Mouse (Mus musculus): ENCODE measurements around the gene Senp3. TPM values are rescaled to one million over a fixed set of nuclear protein-coding genes. Genes with fewer than 3 reads are reported as not detected.
A peak's percentile ranks its signal among the peaks of the same experiment; 100 is the strongest.

Gene Senp3
- polyA plus RNA-seq, 1 experiment: 24.6 TPM

GRCm38 (mm10) chr11:69695361-69696181, 13.7 kb upstream of the Senp3 start, which contains the start of the genes Tnfsf12 and Tnfsfm13:
Gene Tnfsf12, minus strand, starts transcription at chr11:69695849.
Gene Tnfsfm13, minus strand, starts transcription at chr11:69696098.
- Histone ChIP-seq H3K36me3 (ENCODE audit: control insufficient read depth, insufficient read depth, low read length) (peaks cover 7% of the 10 kb centered on the region; the same call in 1 of the 2 replicates), H3K27me3 (ENCODE audit: control insufficient read depth, insufficient read depth, low read length) (no peaks in the 10 kb centered on the region), H3K4me1 (ENCODE audit: control insufficient read depth, insufficient read depth, insufficient read length, low read length) (peaks cover 20% of the 10 kb centered on the region), H3K4me3 (ENCODE audit: low read depth, low read length) (peak within 1 kb of the TSS; percentile 57), H3K27ac (ENCODE audit: insufficient read depth, low read depth, low read length) (peak within 1 kb of the TSS; percentile 82)
- TF ChIP-seq CTCF (IDR thresholded peaks at IDR 0.05; ENCODE audit: extremely low read depth, insufficient read length, insufficient replicate concordance, low read depth, low read length) (no peak), POLR2A (IDR thresholded peaks at IDR 0.05; ENCODE audit: low read depth, low read length) (peak; percentile 35; the same call in 1 of the 2 replicates)
- 23% methylated on average over 41 of the region's 41 CpGs for WGBS

- H3K4me3 ChIP-seq (ENCODE audit: low read depth, low read length): peak overlapping the region; percentile 57
- H3K4me1 ChIP-seq (ENCODE audit: control insufficient read depth, insufficient read depth, insufficient read length, low read length): peaks cover 20% of the 10 kb centered on the region
- peak overlapping the region; percentile 45; the same call in 1 of the 2 replicates for H3K27ac ChIP-seq (ENCODE audit: insufficient read depth, low read depth, low read length)
- TF ChIP-seq CTCF (IDR thresholded peaks at IDR 0.05; ENCODE audit: extremely low read depth, insufficient read length, insufficient replicate concordance, low read depth, low read length) (no peak), POLR2A (IDR thresholded peaks at IDR 0.05; ENCODE audit: low read depth, low read length) (no peak)
- no peaks in the 10 kb centered on the region for H3K27me3 ChIP-seq (ENCODE audit: control insufficient read depth, insufficient read depth, low read length)
- 60% methylated on average over 6 of the region's 6 CpGs for WGBS
- peaks cover 9% of the 10 kb centered on the region; the same call in 1 of the 2 replicates for H3K36me3 ChIP-seq (ENCODE audit: control insufficient read depth, insufficient read depth, low read length)
Measured at GRCm38 (mm10) chr11:69695046-69695360, 13.1 kb upstream of the Senp3 start.

- Histone ChIP-seq H3K36me3 (ENCODE audit: control insufficient read depth, insufficient read depth, low read length) (peaks cover 9% of the 10 kb centered on the region; the same call in 1 of the 2 replicates), H3K27me3 (ENCODE audit: control insufficient read depth, insufficient read depth, low read length) (no peaks in the 10 kb centered on the region), H3K4me3 (ENCODE audit: low read depth, low read length) (no peak overlapping the region), H3K27ac (ENCODE audit: insufficient read depth, low read depth, low read length) (peak overlapping the region; percentile 10; the same call in 1 of the 2 replicates), H3K4me1 (ENCODE audit: control insufficient read depth, insufficient read depth, insufficient read length, low read length) (peaks cover 21% of the 10 kb centered on the region)
- TF ChIP-seq CTCF (IDR thresholded peaks at IDR 0.05; ENCODE audit: extremely low read depth, insufficient read length, insufficient replicate concordance, low read depth, low read length) (no peak), POLR2A (IDR thresholded peaks at IDR 0.05; ENCODE audit: low read depth, low read length) (no peak)
- 51% methylated on average over 11 of the region's 11 CpGs for WGBS
Measured at GRCm38 (mm10) chr11:69693421-69693965, 11.6 kb upstream of the Senp3 start.

- 39% methylated on average over 6 of the region's 6 CpGs for whole genome bisulfite sequencing
- no peak overlapping the region for H3K4me3 ChIP-seq (ENCODE audit: low read depth, low read length)
- H3K4me1 ChIP-seq (ENCODE audit: control insufficient read depth, insufficient read depth, insufficient read length, low read length): peaks cover 21% of the 10 kb centered on the region
- no peak for TF ChIP-seq CTCF (IDR thresholded peaks at IDR 0.05; ENCODE audit: extremely low read depth, insufficient read length, insufficient replicate concordance, low read depth, low read length)
- TF ChIP-seq POLR2A (IDR thresholded peaks at IDR 0.05; ENCODE audit: low read depth, low read length): no peak; the same call in 1 of the 2 replicates
- H3K27me3 ChIP-seq (ENCODE audit: control insufficient read depth, insufficient read depth, low read length): no peaks in the 10 kb centered on the region
- H3K27ac ChIP-seq (ENCODE audit: insufficient read depth, low read depth, low read length): peak overlapping the region; percentile 75
- H3K36me3 ChIP-seq (ENCODE audit: control insufficient read depth, insufficient read depth, low read length): peaks cover 9% of the 10 kb centered on the region
Measured at GRCm38 (mm10) chr11:69692863-69693262, 11.0 kb upstream of the Senp3 start.

GRCm38 (mm10) chr11:69692196-69692811, 10.4 kb upstream of the Senp3 start:
- 61% methylated on average over 9 of the region's 9 CpGs for WGBS
- TF ChIP-seq POLR2A (IDR thresholded peaks at IDR 0.05; ENCODE audit: low read depth, low read length): peak; percentile 27; the same call in 1 of the 2 replicates
- TF ChIP-seq CTCF (IDR thresholded peaks at IDR 0.05; ENCODE audit: extremely low read depth, insufficient read length, insufficient replicate concordance, low read depth, low read length): no peak
- Histone ChIP-seq H3K36me3 (ENCODE audit: control insufficient read depth, insufficient read depth, low read length) (peaks cover 9% of the 10 kb centered on the region), H3K4me3 (ENCODE audit: low read depth, low read length) (no peak overlapping the region), H3K27ac (ENCODE audit: insufficient read depth, low read depth, low read length) (peak overlapping the region; percentile 75), H3K27me3 (ENCODE audit: control insufficient read depth, insufficient read depth, low read length) (no peaks in the 10 kb centered on the region), H3K4me1 (ENCODE audit: control insufficient read depth, insufficient read depth, insufficient read length, low read length) (peaks cover 21% of the 10 kb centered on the region)

GRCm38 (mm10) chr11:69689891-69690290, 8.0 kb upstream of the Senp3 start:
- Histone ChIP-seq H3K36me3 (ENCODE audit: control insufficient read depth, insufficient read depth, low read length) (peaks cover 9% of the 10 kb centered on the region), H3K4me1 (ENCODE audit: control insufficient read depth, insufficient read depth, insufficient read length, low read length) (peaks cover 26% of the 10 kb centered on the region), H3K4me3 (ENCODE audit: low read depth, low read length) (no peak overlapping the region), H3K27ac (ENCODE audit: insufficient read depth, low read depth, low read length) (peak overlapping the region; percentile 13; the same call in 1 of the 2 replicates), H3K27me3 (ENCODE audit: control insufficient read depth, insufficient read depth, low read length) (no peaks in the 10 kb centered on the region)
- WGBS: 70% methylated on average over 1 of the region's 1 CpGs
- TF ChIP-seq CTCF (IDR thresholded peaks at IDR 0.05; ENCODE audit: extremely low read depth, insufficient read length, insufficient replicate concordance, low read depth, low read length): no peak
- no peak for TF ChIP-seq POLR2A (IDR thresholded peaks at IDR 0.05; ENCODE audit: low read depth, low read length)
